Mouse (Mus musculus) C3H10T1/2 (cell line): Measurements from ENCODE around the gene Agpat3. TPM values are rescaled to one million over a fixed set of nuclear protein-coding genes. Genes with fewer than 3 reads are reported as not detected.

Experiments used
- polyA plus RNA-seq, 2 experiments: library from polyadenylated mRNA; unstranded; fragments of >200 nt; fragmentation: generic; extraction: Trizol; gene quantifications; one replicate each; pipeline ENCODE4 v1.2.1; 2012; ENCODE audit warnings: missing spikeins in 2 of 2

Gene Agpat3
- polyA plus RNA-seq, result 100 to 1,000 TPM in 1 of 2 experiments, 10 to 100 TPM in 1; 97.7 to 119 TPM

DNA sequence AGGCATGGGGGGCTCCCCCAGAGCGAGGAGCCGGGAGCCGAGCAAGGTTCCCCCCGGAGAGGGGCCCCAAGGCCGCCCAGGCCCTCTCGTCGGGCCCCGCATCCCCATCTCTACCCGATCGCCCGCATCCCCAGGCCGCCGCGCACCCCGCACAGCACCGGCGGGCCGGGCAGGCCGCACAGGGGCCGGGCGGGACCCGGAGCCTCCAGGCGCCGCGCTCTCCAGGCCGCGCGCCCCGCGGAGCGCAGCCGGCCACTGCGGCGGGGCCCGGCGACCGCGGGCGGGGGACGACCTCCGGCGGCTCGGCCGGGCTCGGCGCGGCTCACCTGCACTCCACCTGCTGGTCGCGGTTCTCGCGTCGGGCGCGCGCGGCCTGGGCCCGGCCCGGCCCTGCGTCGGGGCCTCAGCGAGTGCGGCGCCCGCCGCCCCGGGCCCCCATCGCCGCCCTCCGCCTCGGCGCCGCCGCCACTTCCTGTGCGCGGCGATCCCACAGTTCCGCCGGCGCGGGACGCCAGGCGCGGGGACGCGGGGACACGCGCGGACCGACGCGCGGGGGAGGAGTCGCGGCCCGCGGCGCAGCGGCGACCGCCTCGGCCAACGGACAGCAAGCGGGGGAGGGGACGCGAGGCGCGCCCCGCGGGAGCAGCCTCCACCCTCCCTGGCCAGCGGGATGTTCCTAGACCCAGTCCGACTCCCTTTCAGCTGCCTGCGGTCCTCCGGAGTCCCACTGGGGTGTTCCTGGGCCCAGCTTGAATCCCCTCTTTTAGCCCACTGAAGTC, at the start of gene Agpat3:
Gene Agpat3 (minus strand): TSS at position 603 of the 779 bp plus-strand sequence.

DNA sequence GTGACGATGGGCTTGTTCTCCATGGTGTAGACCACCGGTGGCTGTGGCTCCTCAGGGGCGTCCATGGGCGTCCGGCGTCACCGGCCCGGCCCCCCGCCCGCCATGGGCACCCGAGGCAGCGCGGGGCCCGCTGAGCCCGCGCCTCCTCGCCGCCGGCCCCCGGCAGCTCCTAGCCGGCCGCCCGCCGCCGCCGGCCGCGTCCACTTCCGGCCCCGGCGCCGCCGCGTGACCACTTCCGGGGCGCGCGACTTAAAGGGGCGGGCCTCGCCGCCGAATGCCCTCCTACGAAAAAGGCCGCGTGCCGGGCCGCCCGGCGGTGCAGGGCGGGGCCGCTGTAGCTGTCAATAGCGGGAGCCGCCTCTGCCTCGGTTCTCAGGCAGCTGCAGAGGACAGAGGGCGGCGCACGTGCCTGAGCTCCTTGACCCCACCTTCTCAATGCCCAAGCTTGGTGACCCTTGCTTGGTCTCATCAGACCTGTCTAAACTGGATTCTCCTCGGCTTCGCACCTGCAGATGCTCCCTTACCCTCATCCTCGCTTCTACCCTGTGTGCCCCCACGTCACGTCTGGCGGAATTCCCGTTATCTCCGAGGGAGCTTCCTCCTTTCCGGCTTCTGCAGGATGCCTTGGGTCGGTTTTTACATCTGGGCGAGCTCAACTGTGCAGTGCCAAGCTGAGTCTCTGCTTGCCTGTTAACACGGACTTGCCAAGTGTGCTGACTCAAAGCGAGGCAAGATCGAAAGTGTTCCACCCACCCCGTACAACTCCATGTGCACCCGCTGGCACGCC, 107.7 kb downstream of the Agpat3 start, which contains the start of gene Trappc10:
Gene Trappc10 (minus strand): TSS at position 204 of the 787 bp plus-strand sequence.

Other genes with a start within 250 kb of the Agpat3 start
- 100 to 1,000 TPM in 1 of 2 experiments, 10 to 100 TPM in 1; 34.4 to 113 TPM for gene D10Jhu81e, start 182.7 kb downstream of the Agpat3 start, polyA plus RNA-seq
- gene Pwp2, start 167.3 kb downstream of the Agpat3 start, polyA plus RNA-seq, result 10 to 100 TPM; 11.8 to 17.0 TPM
- gene Trappc10, start 107.8 kb downstream of the Agpat3 start, polyA plus RNA-seq, result 10 to 100 TPM in 1 of 2 experiments, 1 to 10 TPM in 1; 5.1 to 15.5 TPM
- gene Rrp1, start 60.6 kb upstream of the Agpat3 start, polyA plus RNA-seq, result 100 to 1,000 TPM; 168 to 304 TPM
- 100 to 1,000 TPM; 397 to 580 TPM for gene Cstb, start 73.2 kb upstream of the Agpat3 start, polyA plus RNA-seq
- gene Pdxk, start 112.5 kb upstream of the Agpat3 start, polyA plus RNA-seq, result 10 to 100 TPM; 12.2 to 23.9 TPM
- gene Olfr1358, start 164.9 kb upstream of the Agpat3 start, polyA plus RNA-seq, result not detected
- 100 to 1,000 TPM in 1 of 2 experiments, 10 to 100 TPM in 1; 41.0 to 101 TPM for gene Ilvbl, start 221.9 kb upstream of the Agpat3 start, polyA plus RNA-seq
- gene Syde1, start 239.5 kb upstream of the Agpat3 start, polyA plus RNA-seq, result 10 to 100 TPM; 25.9 to 34.4 TPM